Mouse (Mus musculus): ENCODE data around the gene Hspa1b. TPM values are rescaled to one million over a fixed set of nuclear protein-coding genes. Genes with fewer than 3 reads are reported as not detected.

The Hspa1b gene
- polyA plus RNA-seq, 1 experiment = 4.6 TPM

- Histone ChIP-seq H3K4me3 (replicated peaks; ENCODE audit: insufficient read depth, low read depth, low read length) (no peak overlapping the region), H3K27me3 (ENCODE audit: control insufficient read depth, insufficient read depth, low read length) (no peaks in the 10 kb centered on the region), H3K27ac (ENCODE audit: insufficient read depth, low read length) (no peak overlapping the region), H3K4me1 (ENCODE audit: control insufficient read depth, insufficient read depth, low read length) (no peaks in the 10 kb centered on the region)
- no peak for DNase-seq
- TF ChIP-seq CTCF (IDR thresholded peaks at IDR 0.05; ENCODE audit: borderline replicate concordance, insufficient read depth, low read depth, low read length) (no peak), POLR2A (IDR thresholded peaks at IDR 0.05; ENCODE audit: borderline replicate concordance, insufficient read depth, low read length) (no peak)
- 47% methylated on average over 6 of the region's 6 CpGs for WGBS
Measured at GRCm38 (mm10) chr17:34922939-34923338, 36.1 kb downstream of the Hspa1b start.

GRCm38 (mm10) chr17:34917188-34917587 lies 41.9 kb downstream of the Hspa1b start:
- Histone ChIP-seq H3K4me1 (ENCODE audit: control insufficient read depth, insufficient read depth, low read length) (no peaks in the 10 kb centered on the region), H3K27me3 (ENCODE audit: control insufficient read depth, insufficient read depth, low read length) (no peaks in the 10 kb centered on the region), H3K27ac (ENCODE audit: insufficient read depth, low read length) (no peak overlapping the region), H3K4me3 (replicated peaks; ENCODE audit: insufficient read depth, low read depth, low read length) (no peak overlapping the region)
- no peak for DNase-seq
- 67% methylated on average over 9 of the region's 9 CpGs for WGBS
- no peak for TF ChIP-seq POLR2A (IDR thresholded peaks at IDR 0.05; ENCODE audit: borderline replicate concordance, insufficient read depth, low read length)
- TF ChIP-seq CTCF (IDR thresholded peaks at IDR 0.05; ENCODE audit: borderline replicate concordance, insufficient read depth, low read depth, low read length) = no peak

DNA sequence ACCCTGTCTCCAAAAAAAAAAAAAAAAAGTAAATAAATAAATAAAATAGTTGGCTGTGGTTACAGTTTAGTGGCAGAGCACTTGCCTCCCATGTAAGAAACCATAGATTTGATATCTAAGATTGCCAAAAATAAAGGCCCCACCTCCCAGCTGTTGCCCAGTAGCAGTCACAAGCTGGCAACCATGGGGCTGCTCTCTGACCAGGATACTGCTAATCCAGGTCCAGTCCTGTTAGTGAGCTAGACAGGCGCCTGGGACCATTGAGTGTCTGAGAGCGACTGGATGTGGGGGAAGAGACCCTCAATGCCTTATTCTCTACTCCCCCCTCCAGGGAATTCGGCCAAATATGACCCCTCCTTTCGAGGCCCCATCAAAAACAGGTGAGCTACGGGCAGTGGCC lies 42.7 kb downstream of the Hspa1b start:
- H3K27ac ChIP-seq (ENCODE audit: insufficient read depth, low read length) = no peak overlapping the region
- no peaks in the 10 kb centered on the region for H3K27me3 ChIP-seq (ENCODE audit: control insufficient read depth, insufficient read depth, low read length)
- WGBS = 78% methylated on average over 5 of the region's 5 CpGs
- DNase-seq = no peak
- TF ChIP-seq POLR2A (IDR thresholded peaks at IDR 0.05; ENCODE audit: borderline replicate concordance, insufficient read depth, low read length) (no peak), CTCF (IDR thresholded peaks at IDR 0.05; ENCODE audit: borderline replicate concordance, insufficient read depth, low read depth, low read length) (no peak)
- H3K4me3 ChIP-seq (replicated peaks; ENCODE audit: insufficient read depth, low read depth, low read length) = no peak overlapping the region
- H3K4me1 ChIP-seq (ENCODE audit: control insufficient read depth, insufficient read depth, low read length) = no peaks in the 10 kb centered on the region

DNA sequence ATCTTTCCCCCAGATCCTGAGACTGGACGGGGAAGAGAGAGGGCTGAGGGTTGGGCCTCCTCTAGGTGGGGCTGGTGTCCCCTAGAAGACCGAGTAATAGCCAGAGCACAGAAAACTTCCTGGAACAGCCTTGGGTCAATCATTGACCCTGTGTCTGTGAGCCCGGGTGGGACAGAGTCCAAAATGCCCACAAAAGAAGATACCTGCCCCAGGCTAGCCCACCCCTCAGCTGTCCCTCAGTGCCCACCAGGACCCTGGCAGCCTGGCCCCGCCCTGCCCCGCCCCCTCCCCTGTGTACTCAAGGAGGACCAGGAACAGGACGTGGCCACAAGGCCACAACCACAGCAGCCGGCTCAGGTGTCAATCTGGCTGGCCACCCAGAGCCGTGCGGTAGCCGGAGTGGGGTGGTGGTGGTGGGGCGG lies 43.6 kb downstream of the Hspa1b start:
- TF ChIP-seq CTCF (IDR thresholded peaks at IDR 0.05; ENCODE audit: borderline replicate concordance, insufficient read depth, low read depth, low read length) (peak; percentile 4; the same call in 1 of the 2 replicates), POLR2A (IDR thresholded peaks at IDR 0.05; ENCODE audit: borderline replicate concordance, insufficient read depth, low read length) (no peak)
- H3K27me3 ChIP-seq (ENCODE audit: control insufficient read depth, insufficient read depth, low read length) = no peaks in the 10 kb centered on the region
- DNase-seq = no peak
- 0 out of 2 replicates have a peak, but pooled peaks cover 4% of the 10 kb centered on the region for H3K4me1 ChIP-seq (ENCODE audit: control insufficient read depth, insufficient read depth, low read length)
- no peak overlapping the region for H3K4me3 ChIP-seq (replicated peaks; ENCODE audit: insufficient read depth, low read depth, low read length)
- H3K27ac ChIP-seq (ENCODE audit: insufficient read depth, low read length) = no peak overlapping the region
- WGBS = 29% methylated on average over 11 of the region's 11 CpGs

- no peak for DNase-seq
- TF ChIP-seq CTCF (IDR thresholded peaks at IDR 0.05; ENCODE audit: borderline replicate concordance, insufficient read depth, low read depth, low read length) (no peak), POLR2A (IDR thresholded peaks at IDR 0.05; ENCODE audit: borderline replicate concordance, insufficient read depth, low read length) (no peak)
- 0 out of 2 replicates have a peak, but pooled peaks cover 4% of the 10 kb centered on the region for H3K4me1 ChIP-seq (ENCODE audit: control insufficient read depth, insufficient read depth, low read length)
- no peak within 1 kb of the TSS for H3K27ac ChIP-seq (ENCODE audit: insufficient read depth, low read length)
- no peak within 1 kb of the TSS for H3K4me3 ChIP-seq (replicated peaks; ENCODE audit: insufficient read depth, low read depth, low read length)
- WGBS = 42% methylated on average over 18 of the region's 18 CpGs
- no peaks in the 10 kb centered on the region for H3K27me3 ChIP-seq (ENCODE audit: control insufficient read depth, insufficient read depth, low read length)
Measured at GRCm38 (mm10) chr17:34913930-34914665, 44.9 kb downstream of the Hspa1b start, which contains the start of gene Slc44a4. Gene Slc44a4 (plus strand): TSS chr17:34914466.

- WGBS = 33% methylated on average over 5 of the region's 5 CpGs
Measured at GRCm38 (mm10) chr17:34911945-34912351, 47.1 kb downstream of the Hspa1b start.

DNA sequence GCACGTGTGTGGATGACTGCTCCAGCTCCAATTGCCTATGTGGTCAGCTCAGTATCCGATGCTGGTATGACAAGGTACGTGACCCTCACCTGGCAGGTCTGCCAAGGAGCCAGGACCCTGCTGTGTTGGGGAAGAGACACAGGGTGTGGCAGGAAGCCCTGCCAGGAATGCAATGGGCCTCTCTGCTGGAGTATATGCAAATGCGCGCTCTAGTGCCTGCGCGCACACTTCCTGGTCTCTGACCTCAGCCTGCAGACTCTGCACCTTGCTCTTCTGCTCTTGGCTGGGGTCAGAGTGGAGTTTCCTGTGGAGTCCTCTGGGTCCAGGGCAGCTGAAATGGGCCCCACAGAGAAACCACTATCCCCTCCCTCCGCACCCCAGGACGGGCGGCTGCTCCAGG lies 48.1 kb downstream of the Hspa1b start:
- H3K4me1 ChIP-seq (ENCODE audit: control insufficient read depth, insufficient read depth, low read length) = 0 out of 2 replicates have a peak, but pooled peaks cover 4% of the 10 kb centered on the region
- no peak overlapping the region for H3K4me3 ChIP-seq (replicated peaks; ENCODE audit: insufficient read depth, low read depth, low read length)
- H3K27ac ChIP-seq (ENCODE audit: insufficient read depth, low read length) = no peak overlapping the region
- H3K27me3 ChIP-seq (ENCODE audit: control insufficient read depth, insufficient read depth, low read length) = no peaks in the 10 kb centered on the region
- no peak for TF ChIP-seq POLR2A (IDR thresholded peaks at IDR 0.05; ENCODE audit: borderline replicate concordance, insufficient read depth, low read length)
- TF ChIP-seq CTCF (IDR thresholded peaks at IDR 0.05; ENCODE audit: borderline replicate concordance, insufficient read depth, low read depth, low read length) = no peak
- no peak for DNase-seq
- 58% methylated on average over 10 of the region's 10 CpGs for WGBS

More at GRCm38 (mm10) chr17:34911945-34912351, 47.1 kb downstream of the Hspa1b start:
- no peak overlapping the region for H3K27ac ChIP-seq (ENCODE audit: insufficient read depth, low read length)
- TF ChIP-seq POLR2A (IDR thresholded peaks at IDR 0.05; ENCODE audit: borderline replicate concordance, insufficient read depth, low read length) (no peak), CTCF (IDR thresholded peaks at IDR 0.05; ENCODE audit: borderline replicate concordance, insufficient read depth, low read depth, low read length) (peak; percentile 85)
- 0 out of 2 replicates have a peak, but pooled peaks cover 4% of the 10 kb centered on the region for H3K4me1 ChIP-seq (ENCODE audit: control insufficient read depth, insufficient read depth, low read length)
- H3K27me3 ChIP-seq (ENCODE audit: control insufficient read depth, insufficient read depth, low read length) = no peaks in the 10 kb centered on the region
- H3K4me3 ChIP-seq (replicated peaks; ENCODE audit: insufficient read depth, low read depth, low read length) = no peak overlapping the region
- DNase-seq = peak; percentile 54 to 75

Other genes with a start within 250 kb of the Hspa1b start
- 8.5 and 10.2 TPM in 2 replicates for gene C4b, start 215.4 kb downstream of the Hspa1b start, polyA plus RNA-seq (2012; rRNA removed)
- not detected in 2 replicates for gene Cyp21a1, start 154.7 kb downstream of the Hspa1b start, polyA plus RNA-seq (2012; rRNA removed)
- gene Stk19, start 122.3 kb downstream of the Hspa1b start, polyA plus RNA-seq (2012; rRNA removed) = 52.9 TPM in 2 replicates
- 59.6 and 62.5 TPM in 2 replicates for gene Dxo, start 122.2 kb downstream of the Hspa1b start, polyA plus RNA-seq (2012; rRNA removed)
- 77.4 and 87.2 TPM in 2 replicates for gene Skiv2l, start 109.0 kb downstream of the Hspa1b start, polyA plus RNA-seq (2012; rRNA removed)
- 47.2 and 47.9 TPM in 2 replicates for gene Nelfe, start 108.8 kb downstream of the Hspa1b start, polyA plus RNA-seq (2012; rRNA removed)
- 0.14 and 0.20 TPM in 2 replicates for gene Cfb, start 96.7 kb downstream of the Hspa1b start, polyA plus RNA-seq (2012; rRNA removed)
- gene Zbtb12, start 79.8 kb downstream of the Hspa1b start, polyA plus RNA-seq (2012; rRNA removed) = 8.2 and 8.3 TPM in 2 replicates
- gene Gm20547, start 77.2 kb downstream of the Hspa1b start, polyA plus RNA-seq (2012; rRNA removed) = 0.08 and 0.10 TPM in 2 replicates
- 2.3 and 2.9 TPM in 2 replicates for gene C2, start 61.0 kb downstream of the Hspa1b start, polyA plus RNA-seq (2012; rRNA removed)
- gene Ehmt2, start 60.8 kb downstream of the Hspa1b start, polyA plus RNA-seq (2012; rRNA removed) = 174 and 182 TPM in 2 replicates
- 0.05 TPM in 1 of 2 replicates, not detected in the other for gene Slc44a4, start 44.8 kb downstream of the Hspa1b start, polyA plus RNA-seq (2012; rRNA removed)
- 58.7 and 60.9 TPM in 2 replicates for gene Neu1, start 28.0 kb downstream of the Hspa1b start, polyA plus RNA-seq (2012; rRNA removed)
- gene Gm20481, start 10.7 kb upstream of the Hspa1b start, polyA plus RNA-seq (2012; rRNA removed) = not detected in 2 replicates
- gene Hspa1a, start 12.9 kb upstream of the Hspa1b start, polyA plus RNA-seq (2012; rRNA removed) = 10.5 and 14.9 TPM in 2 replicates
- gene Hspa1l, start 13.5 kb upstream of the Hspa1b start, polyA plus RNA-seq (2012; rRNA removed) = 0.49 and 0.89 TPM in 2 replicates
- 56.2 and 63.7 TPM in 2 replicates for gene Lsm2, start 22.6 kb upstream of the Hspa1b start, polyA plus RNA-seq (2012; rRNA removed)
- 65.3 and 77.0 TPM in 2 replicates for gene Vars, start 41.7 kb upstream of the Hspa1b start, polyA plus RNA-seq (2012; rRNA removed)
- gene Vwa7, start 57.3 kb upstream of the Hspa1b start, polyA plus RNA-seq (2012; rRNA removed) = 25.5 and 30.1 TPM in 2 replicates
- 2.0 and 2.3 TPM in 2 replicates for gene Sapcd1, start 68.8 kb upstream of the Hspa1b start, polyA plus RNA-seq (2012; rRNA removed)
- 4.3 and 5.5 TPM in 2 replicates for gene Msh5, start 87.5 kb upstream of the Hspa1b start, polyA plus RNA-seq (2012; rRNA removed)
- gene Clic1, start 90.7 kb upstream of the Hspa1b start, polyA plus RNA-seq (2012; rRNA removed) = 41.2 and 42.9 TPM in 2 replicates
- 59.5 and 63.3 TPM in 2 replicates for gene Ddah2, start 99.8 kb upstream of the Hspa1b start, polyA plus RNA-seq (2012; rRNA removed)
- gene Ly6g6c, start 106.2 kb upstream of the Hspa1b start, polyA plus RNA-seq (2012; rRNA removed) = 0.11 and 0.15 TPM in 2 replicates
- gene Mpig6b, start 106.9 kb upstream of the Hspa1b start, polyA plus RNA-seq (2012; rRNA removed) = 0.25 and 0.43 TPM in 2 replicates
- gene Ly6g6e, start 117.7 kb upstream of the Hspa1b start, polyA plus RNA-seq (2012; rRNA removed) = 5.3 and 6.3 TPM in 2 replicates
- gene Ly6g6d, start 118.8 kb upstream of the Hspa1b start, polyA plus RNA-seq (2012; rRNA removed) = 8.5 and 10.4 TPM in 2 replicates
- 0.86 and 1.1 TPM in 2 replicates for gene Ly6g6f, start 126.4 kb upstream of the Hspa1b start, polyA plus RNA-seq (2012; rRNA removed)
- gene Abhd16a, start 130.0 kb upstream of the Hspa1b start, polyA plus RNA-seq (2012; rRNA removed) = 337 and 394 TPM in 2 replicates
- gene Ly6g5c, start 149.0 kb upstream of the Hspa1b start, polyA plus RNA-seq (2012; rRNA removed) = 0.28 TPM in 1 of 2 replicates, not detected in the other
- gene Ly6g5b, start 156.2 kb upstream of the Hspa1b start, polyA plus RNA-seq (2012; rRNA removed) = 2.2 and 3.4 TPM in 2 replicates
- 32.7 TPM in 2 replicates for gene Gpank1, start 162.2 kb upstream of the Hspa1b start, polyA plus RNA-seq (2012; rRNA removed)
- 231 TPM in 2 replicates for gene Csnk2b, start 162.8 kb upstream of the Hspa1b start, polyA plus RNA-seq (2012; rRNA removed)
- 12.3 and 14.6 TPM in 2 replicates for gene D17H6S53E, start 167.1 kb upstream of the Hspa1b start, polyA plus RNA-seq (2012; rRNA removed)
- gene Apom, start 172.8 kb upstream of the Hspa1b start, polyA plus RNA-seq (2012; rRNA removed) = 0.21 and 0.28 TPM in 2 replicates
- 211 and 226 TPM in 2 replicates for gene Bag6, start 175.9 kb upstream of the Hspa1b start, polyA plus RNA-seq (2012; rRNA removed)
- 277 and 289 TPM in 2 replicates for gene Prrc2a, start 205.7 kb upstream of the Hspa1b start, polyA plus RNA-seq (2012; rRNA removed)
- 2.1 and 4.1 TPM in 2 replicates for gene Aif1, start 216.8 kb upstream of the Hspa1b start, polyA plus RNA-seq (2012; rRNA removed)
- gene Lst1, start 229.2 kb upstream of the Hspa1b start, polyA plus RNA-seq (2012; rRNA removed) = 2.8 and 3.2 TPM in 2 replicates
- 0.34 and 0.38 TPM in 2 replicates for gene Ltb, start 235.2 kb upstream of the Hspa1b start, polyA plus RNA-seq (2012; rRNA removed)
- not detected in 2 replicates for gene Tnf, start 242.8 kb upstream of the Hspa1b start, polyA plus RNA-seq (2012; rRNA removed)
- gene Lta, start 246.1 kb upstream of the Hspa1b start, polyA plus RNA-seq (2012; rRNA removed) = 0.11 and 0.13 TPM in 2 replicates